Mouse (Mus musculus) G1E (cell line): Measurements from ENCODE around the gene Gnai3. TPM values are rescaled to one million over a fixed set of nuclear protein-coding genes. Genes with fewer than 3 reads are reported as not detected.

ENCODE experiments used
- ATAC-seq: 2 replicates; pipeline ENCODE4 v1.8.0; 2016; ENCODE audit warnings: mild to moderate bottlenecking; ENCODE audit not compliant: insufficient number of reproducible peaks, poor library complexity, low FRiP score, severe bottlenecking; ENCODE audit errors: extremely low read depth
- DNase-seq: peaks from one replicate; pipeline ENCODE4 v3.0.0; 2012; ENCODE audit warnings: low spot score
- H3K27me3 ChIP-seq: 2 replicates; pipeline ENCODE4 v1.6.1; 2012; ENCODE audit warnings: mild to moderate bottlenecking, low read length, inconsistent platforms; ENCODE audit not compliant: insufficient read depth
- H3K36me3 ChIP-seq: replicated peaks from 2 replicates; pipeline ENCODE3; 2012; ENCODE audit warnings: mild to moderate bottlenecking, inconsistent platforms
- H3K4me1 ChIP-seq: 2 replicates; pipeline ENCODE4 v1.6.1; 2012; ENCODE audit warnings: low read depth, low read length, inconsistent platforms, mixed read lengths; ENCODE audit not compliant: insufficient read depth
- H3K4me3 ChIP-seq: 2 replicates; pipeline ENCODE4 v1.5.1; 2012; ENCODE audit warnings: low read depth, mild to moderate bottlenecking, inconsistent platforms, low read length, moderate library complexity, mixed read lengths
- H3K9me3 ChIP-seq: replicated peaks from 2 replicates; pipeline ENCODE4 v1.6.1; 2012; ENCODE audit warnings: inconsistent platforms
- CTCF ChIP-seq: IDR thresholded peaks from 2 replicates; pipeline ENCODE4 v1.5.1; 2012; ENCODE audit warnings: low read depth, low read length, inconsistent platforms, mixed read lengths
- GATA1 ChIP-seq: IDR thresholded peaks from 2 replicates; pipeline ENCODE4 v1.6.1; 2012; ENCODE audit warnings: borderline replicate concordance, low read length, inconsistent platforms, mixed read lengths
- GATA2 ChIP-seq: IDR thresholded peaks from 2 replicates; pipeline ENCODE4 v1.6.1; 2012; ENCODE audit warnings: low read depth, low read length, inconsistent platforms, borderline replicate concordance
- POLR2AphosphoS5 ChIP-seq: IDR thresholded peaks from 2 replicates; pipeline ENCODE4 v1.6.1; 2012; ENCODE audit warnings: low read depth, low read length, inconsistent platforms; ENCODE audit not compliant: insufficient replicate concordance
- TAL1 ChIP-seq: conservative IDR thresholded peaks from 2 replicates; pipeline ENCODE4 v1.6.1; 2012; ENCODE audit warnings: low read depth, low read length, inconsistent platforms, mixed read lengths
- polyA plus RNA-seq: library from polyadenylated mRNA; stranded (reverse); fragments of >175 nt; gene quantifications from 2 replicates; pipeline ENCODE4 v1.2.3, GENCODE M21; 2012
- total RNA-seq, 2 experiments: library from RNA; stranded (forward) in 1 of 2; stranded (reverse) in 1 of 2; fragments of 200-1000 nt in 1 of 2; fragments of >200 nt in 1 of 2; fragmentation: Nextera tagmentation in 1 of 2; gene quantifications; 2 replicates each; pipeline ENCODE4 v1.2.3; 2014 to 2017

The Gnai3 gene
- total and polyA plus RNA-seq, 3 experiments = 37.9 to 481 (median 274) TPM

DNA sequence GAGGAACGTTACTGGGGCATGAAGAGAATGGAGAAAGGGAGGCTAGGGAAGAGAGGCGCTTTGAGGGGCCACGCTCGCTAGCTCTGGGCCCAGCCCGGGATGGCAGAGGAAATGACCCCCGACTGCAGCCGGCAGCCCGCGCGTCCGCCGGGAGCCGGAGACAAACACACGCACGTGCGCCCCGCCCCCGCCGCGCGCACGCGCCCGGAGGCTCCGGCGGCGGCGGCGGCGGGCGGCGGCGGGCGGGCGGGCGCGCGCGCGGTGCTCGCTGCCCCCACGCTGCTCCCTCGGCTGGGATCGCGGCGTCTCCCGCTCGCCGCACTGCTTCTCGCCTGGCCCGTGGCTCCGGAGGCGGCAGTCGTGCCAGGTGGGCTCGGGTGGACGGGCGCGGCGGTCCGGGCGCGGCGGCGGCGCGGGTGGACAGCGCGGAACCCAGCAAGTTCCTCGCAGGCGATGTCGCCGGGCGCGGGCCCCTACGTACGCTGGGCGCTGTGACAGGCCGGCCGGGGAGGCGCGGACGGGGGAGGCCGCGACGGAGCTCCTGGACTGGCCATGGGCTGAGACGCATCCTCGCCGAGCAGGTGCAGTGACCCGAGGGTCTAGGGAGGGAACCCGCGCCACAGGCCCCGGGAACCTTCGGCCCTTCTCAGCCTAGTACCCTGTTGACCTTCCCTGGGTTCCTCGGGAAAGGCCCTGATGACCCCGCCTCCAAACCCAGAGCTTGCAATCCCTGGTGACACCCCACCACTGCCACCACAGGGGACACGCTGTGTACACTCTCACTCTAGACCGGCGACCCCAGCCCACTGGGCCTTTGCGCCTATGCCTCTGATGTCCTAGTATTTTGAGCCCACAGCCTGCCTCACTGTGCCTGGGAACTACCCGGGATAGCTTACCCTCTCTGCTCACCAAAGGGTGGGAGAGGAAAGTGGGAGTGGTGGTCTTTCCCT, 40.4 kb upstream of the Gnai3 start, which contains the start of gene Amigo1:
TSS of gene Amigo1 (plus strand) at position 238 of the 950 bp plus-strand sequence.
- ATAC-seq (no peak), DNase-seq (peak; percentile 36)
- TF ChIP-seq CTCF (no peak), GATA1 (no peak), GATA2 (no peak), POLR2AphosphoS5 (no peak), TAL1 (no peak)
- Histone ChIP-seq H3K27me3 (peaks cover 50% of the 10 kb centered on the region), H3K4me1 (peaks cover 30% of the 10 kb centered on the region), H3K4me3 (peak within 1 kb of the TSS; percentile 75), H3K36me3 (peaks cover 3% of the 10 kb centered on the region), H3K9me3 (no peaks in the 10 kb centered on the region)

DNA sequence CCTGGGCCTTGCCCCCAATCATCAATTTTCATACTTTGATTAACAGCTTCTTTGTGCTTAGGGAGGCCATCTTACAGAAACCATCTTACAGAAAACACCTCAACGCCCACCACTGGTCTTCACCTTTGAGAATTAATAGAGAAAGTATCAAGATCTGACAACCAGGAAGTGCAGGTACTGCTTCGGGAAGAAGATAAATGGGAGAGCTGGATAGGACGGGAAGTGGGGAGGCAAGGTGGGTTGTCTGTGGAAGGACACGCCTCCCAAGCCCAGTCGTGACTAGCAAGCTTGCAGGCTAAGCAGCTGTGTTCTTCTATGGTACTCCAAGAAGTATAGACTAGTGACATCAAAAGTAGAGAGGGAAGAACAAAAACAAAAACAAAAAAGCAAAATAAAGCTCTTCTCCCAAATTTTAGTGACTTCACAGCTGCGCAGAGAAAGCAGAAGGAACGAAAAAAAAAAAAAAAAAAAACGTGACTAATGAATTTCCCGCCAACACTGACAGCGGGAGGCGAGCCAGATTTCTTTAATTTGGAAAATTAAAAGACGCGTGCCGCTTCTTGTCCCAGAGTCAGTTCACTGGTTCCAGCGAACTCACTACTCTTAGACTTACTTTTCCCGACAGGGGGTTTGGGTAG, 39.6 kb upstream of the Gnai3 start:
- Histone ChIP-seq H3K9me3 (no peaks in the 10 kb centered on the region), H3K36me3 (peaks cover 3% of the 10 kb centered on the region), H3K4me1 (peaks cover 30% of the 10 kb centered on the region), H3K27me3 (peaks cover 50% of the 10 kb centered on the region), H3K4me3 (peak overlapping the region; percentile 75)
- ATAC-seq (no peak), DNase-seq (no peak)
- TF ChIP-seq TAL1 (no peak), POLR2AphosphoS5 (no peak), GATA1 (no peak), GATA2 (no peak), CTCF (no peak)

DNA sequence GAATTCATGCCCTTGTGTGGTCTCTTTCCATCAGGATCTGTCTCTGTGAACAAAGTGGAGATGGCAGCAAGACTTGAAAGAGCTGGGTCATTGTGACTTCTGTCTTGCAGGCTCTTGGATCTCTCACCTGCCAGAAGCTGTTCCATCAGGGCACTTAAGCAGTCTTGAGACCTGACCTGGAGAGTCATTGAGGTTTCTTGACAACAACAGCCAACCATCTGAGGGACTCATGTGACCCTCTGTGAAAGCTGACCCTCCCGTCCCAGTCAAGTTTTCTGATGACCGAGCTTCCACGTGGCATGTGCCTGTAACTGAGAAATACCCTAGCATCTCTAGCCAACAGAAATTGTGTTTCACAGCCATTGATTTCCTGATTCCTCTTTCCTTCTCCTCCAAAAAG, 38.8 kb upstream of the Gnai3 start:
- no peak for TF ChIP-seq TAL1
- no peak for TF ChIP-seq GATA2
- no peak for TF ChIP-seq POLR2AphosphoS5
- no peak for TF ChIP-seq GATA1
- no peak for TF ChIP-seq CTCF
- DNase-seq = no peak
- Histone ChIP-seq H3K27me3 (peaks cover 50% of the 10 kb centered on the region), H3K4me3 (no peak overlapping the region), H3K4me1 (peaks cover 26% of the 10 kb centered on the region), H3K9me3 (no peaks in the 10 kb centered on the region), H3K36me3 (peaks cover 3% of the 10 kb centered on the region)
- no peak for ATAC-seq

DNA sequence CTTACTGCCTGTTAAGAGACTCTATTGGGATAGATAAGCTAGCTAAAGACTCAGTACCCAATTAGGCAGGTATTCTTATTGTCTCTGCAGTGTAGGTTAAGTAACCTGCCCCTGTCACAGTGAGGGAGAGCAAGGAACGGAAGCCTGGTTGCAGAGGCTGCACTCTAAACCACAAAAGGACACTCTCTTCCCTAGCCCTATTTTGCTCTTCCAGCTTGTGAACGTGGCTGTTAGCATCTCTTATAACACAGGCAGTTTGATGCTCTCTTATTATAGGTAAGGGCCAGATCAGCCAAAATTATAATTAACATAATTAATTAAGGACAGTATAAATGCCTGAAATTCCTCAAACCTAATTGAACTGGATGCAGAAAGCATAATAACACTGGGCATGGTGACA, 34.6 kb upstream of the Gnai3 start:
- H3K9me3 ChIP-seq = no peaks in the 10 kb centered on the region
- H3K4me1 ChIP-seq = peaks cover 1% of the 10 kb centered on the region
- no peak for DNase-seq
- H3K36me3 ChIP-seq = no peaks in the 10 kb centered on the region
- TF ChIP-seq GATA2 = no peak
- H3K4me3 ChIP-seq = no peak overlapping the region
- peaks cover 27% of the 10 kb centered on the region for H3K27me3 ChIP-seq
- ATAC-seq = no peak

DNA sequence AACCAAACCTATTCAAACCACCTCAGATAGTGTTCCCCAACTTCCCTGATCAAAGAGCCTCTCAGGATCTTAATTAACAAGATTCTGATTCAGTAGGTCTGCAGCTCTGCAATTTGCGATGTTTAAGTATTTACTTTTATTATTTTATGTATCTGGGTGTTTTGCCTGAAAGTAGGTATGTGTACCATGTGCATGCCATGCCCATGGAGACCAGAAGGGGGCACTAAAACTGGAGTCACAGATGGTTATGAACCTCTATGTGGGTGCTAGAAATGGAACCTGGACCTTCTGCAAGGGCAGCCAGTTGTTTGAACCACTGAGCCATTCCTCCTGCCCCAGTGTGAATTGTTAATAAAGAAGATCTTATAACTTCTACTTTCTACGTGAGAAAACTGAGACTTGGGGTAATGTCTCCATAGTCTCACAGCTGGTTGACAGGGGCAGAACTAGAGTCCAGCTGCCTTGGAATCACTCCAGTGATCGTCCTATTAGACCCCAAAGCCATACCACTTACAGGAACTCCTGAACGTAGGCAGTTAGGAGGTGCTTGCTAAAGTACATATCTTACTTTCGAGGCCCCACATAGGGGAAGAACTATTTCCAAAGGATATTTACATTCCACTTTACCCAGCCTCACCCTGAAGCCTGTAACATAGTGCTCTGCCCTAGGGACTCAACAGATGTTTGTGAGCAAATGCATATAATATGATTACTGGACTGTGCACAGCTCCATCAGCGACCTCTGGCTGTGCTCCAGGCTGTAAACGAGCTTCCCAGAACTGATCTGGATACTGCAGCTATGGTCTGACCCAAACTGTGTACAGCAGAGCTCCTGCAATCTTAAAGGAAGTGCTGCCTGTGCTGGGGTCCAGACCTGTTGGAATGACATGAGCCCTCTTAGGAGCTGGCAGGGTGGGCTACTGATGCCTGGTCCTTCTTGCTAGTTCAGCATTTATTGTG, 33.1 kb upstream of the Gnai3 start:
- H3K36me3 ChIP-seq = no peaks in the 10 kb centered on the region
- no peaks in the 10 kb centered on the region for H3K9me3 ChIP-seq
- ATAC-seq (no peak), DNase-seq (no peak)
- H3K4me1 ChIP-seq = no peaks in the 10 kb centered on the region
- TF ChIP-seq GATA2 = no peak
- no peak for TF ChIP-seq POLR2AphosphoS5
- no peak for TF ChIP-seq GATA1
- TF ChIP-seq TAL1 = no peak
- no peak for TF ChIP-seq CTCF
- peaks cover 31% of the 10 kb centered on the region for H3K27me3 ChIP-seq
- no peak overlapping the region for H3K4me3 ChIP-seq
